Mouse (Mus musculus): ENCODE data around the gene Fzd4. TPM values are rescaled to one million over a fixed set of nuclear protein-coding genes. Genes with fewer than 3 reads are reported as not detected.

Fzd4 gene
- polyA plus RNA-seq, 1 experiment: 0.09 TPM

DNA sequence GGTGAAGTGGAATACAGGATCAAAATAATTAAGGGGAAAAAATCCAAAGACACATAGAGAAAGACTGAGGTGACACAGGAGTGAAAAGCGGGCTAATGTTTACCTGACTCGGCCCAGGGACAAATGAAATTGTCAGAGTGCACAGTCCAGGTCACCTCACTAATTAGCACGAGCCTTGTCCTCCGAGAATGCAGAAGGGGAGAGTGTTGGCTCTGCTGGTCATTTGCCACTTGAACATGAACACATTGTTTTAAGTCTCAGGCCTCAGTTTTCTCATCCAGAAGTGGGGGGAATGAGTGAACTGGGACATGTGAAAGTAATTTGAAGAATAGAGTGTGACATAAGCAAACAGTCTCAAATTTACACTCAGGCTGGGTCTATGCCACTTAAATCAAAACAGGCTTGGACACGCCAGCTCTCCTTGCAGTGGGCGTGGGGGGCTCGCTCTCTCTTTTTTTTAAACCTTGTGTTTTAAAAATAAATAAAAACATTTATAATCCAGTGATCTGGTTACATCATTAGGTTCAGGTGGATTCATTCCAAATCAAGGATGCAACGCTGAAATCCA lies 19.6 kb downstream of the Fzd4 start:
- Histone ChIP-seq H3K9me3 (no peaks in the 10 kb centered on the region), H3K27me3 (replicated peaks) (peaks cover 7% of the 10 kb centered on the region), H3K36me3 (replicated peaks; ENCODE audit: low read length) (no peaks in the 10 kb centered on the region), H3K4me3 (replicated peaks) (no peak overlapping the region), H3K4me1 (peaks cover 2% of the 10 kb centered on the region; the same call in 1 of the 2 replicates)
- TF ChIP-seq GATA1 (IDR thresholded peaks at IDR 0.05; ENCODE audit: borderline replicate concordance, low read length) (no peak), FLI1 (IDR thresholded peaks at IDR 0.05; ENCODE audit: low read length) (no peak)

DNA sequence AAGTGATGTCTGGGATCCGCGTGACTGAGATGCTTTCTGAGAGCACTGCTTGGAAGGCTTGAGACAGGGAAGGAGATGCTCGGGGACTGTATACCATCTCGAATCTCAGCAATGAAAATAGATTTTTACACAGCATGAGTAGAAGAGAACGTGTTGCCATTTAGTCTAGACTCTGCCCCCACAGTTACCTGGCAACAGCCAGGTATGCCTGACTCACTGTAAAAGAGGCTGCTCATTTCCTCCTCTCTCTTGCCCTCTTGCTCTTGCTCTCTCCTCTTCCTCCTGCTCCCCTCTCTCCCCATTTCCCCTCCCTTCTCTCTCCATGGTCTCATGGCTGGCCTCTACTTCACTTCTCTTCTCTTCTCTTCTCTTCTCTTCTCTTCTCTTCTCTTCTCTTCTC lies 20.5 kb downstream of the Fzd4 start:
- no peaks in the 10 kb centered on the region for H3K36me3 ChIP-seq (replicated peaks; ENCODE audit: low read length)
- H3K4me3 ChIP-seq (replicated peaks): no peak overlapping the region
- no peaks in the 10 kb centered on the region for H3K9me3 ChIP-seq
- peaks cover 7% of the 10 kb centered on the region for H3K27me3 ChIP-seq (replicated peaks)
- H3K4me1 ChIP-seq: no peaks in the 10 kb centered on the region
- TF ChIP-seq GATA1 (IDR thresholded peaks at IDR 0.05; ENCODE audit: borderline replicate concordance, low read length) (no peak), FLI1 (IDR thresholded peaks at IDR 0.05; ENCODE audit: low read length) (no peak)

DNA sequence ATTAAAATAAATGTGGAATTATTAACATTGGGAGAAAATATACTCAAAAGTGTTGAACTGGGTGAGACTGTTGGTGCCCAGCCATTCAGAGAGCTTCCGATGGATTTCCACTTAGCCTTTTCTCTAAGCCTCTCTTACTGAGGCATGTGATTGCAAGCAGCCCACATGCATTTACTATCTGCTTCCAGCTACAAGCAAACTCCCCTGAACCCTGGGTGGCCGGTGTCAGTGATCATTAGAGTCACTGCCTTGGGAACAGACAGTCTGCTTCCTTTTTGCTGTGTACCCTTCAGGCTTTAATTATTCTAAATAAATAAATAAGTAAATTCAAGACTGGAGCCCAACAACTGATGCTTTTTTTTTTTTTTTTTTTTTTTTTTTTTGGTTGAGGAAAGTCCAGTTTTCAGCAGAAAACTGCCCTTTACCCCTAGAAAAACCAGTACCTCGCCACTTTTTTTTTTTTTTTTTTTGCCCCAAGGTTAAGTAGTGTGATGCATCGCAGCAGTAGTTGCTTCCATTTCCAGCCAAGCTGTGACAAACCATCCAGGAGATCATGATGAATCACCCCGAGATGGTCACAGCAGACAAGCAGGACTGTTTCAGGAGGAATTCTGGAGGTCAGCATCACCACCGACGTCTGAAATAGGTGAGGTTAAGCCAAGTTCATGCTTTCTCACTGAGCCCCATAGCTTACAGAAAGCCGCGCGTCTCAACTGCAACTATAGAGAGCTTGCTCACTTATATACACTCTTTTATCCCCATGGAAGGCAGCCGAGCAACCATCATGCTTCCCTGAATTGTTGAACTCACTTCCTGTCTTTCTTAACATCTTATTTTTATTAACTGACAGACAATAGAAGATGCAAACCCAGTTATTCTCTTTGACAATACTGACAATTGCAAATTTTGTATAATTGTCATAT lies 21.9 kb downstream of the Fzd4 start:
- Histone ChIP-seq H3K4me1 (no peaks in the 10 kb centered on the region), H3K9me3 (no peaks in the 10 kb centered on the region), H3K36me3 (replicated peaks; ENCODE audit: low read length) (no peaks in the 10 kb centered on the region), H3K4me3 (replicated peaks) (no peak overlapping the region), H3K27me3 (replicated peaks) (peaks cover 7% of the 10 kb centered on the region)
- no peak for TF ChIP-seq GATA1 (IDR thresholded peaks at IDR 0.05; ENCODE audit: borderline replicate concordance, low read length)
- TF ChIP-seq FLI1 (IDR thresholded peaks at IDR 0.05; ENCODE audit: low read length): no peak

DNA sequence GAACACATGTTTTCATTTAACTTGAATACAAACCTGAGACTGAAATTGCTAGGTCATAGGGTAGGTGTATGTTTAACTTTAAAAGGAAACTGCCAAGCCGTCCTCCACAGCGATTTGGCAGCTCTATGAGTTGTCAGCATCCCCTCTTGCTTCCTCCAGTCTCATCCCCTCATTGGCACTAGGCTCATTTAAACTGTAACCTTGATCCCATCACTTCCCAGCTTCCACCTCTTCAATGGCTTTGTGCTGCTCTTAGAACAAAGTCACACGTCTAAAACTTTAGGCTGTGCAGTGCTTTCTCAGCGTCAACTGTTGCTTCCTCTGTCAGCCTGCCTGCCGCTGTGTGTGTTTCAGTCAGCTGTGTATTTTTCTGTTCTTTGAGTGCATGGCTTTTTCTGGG lies 22.9 kb downstream of the Fzd4 start:
- no peak for TF ChIP-seq GATA1 (IDR thresholded peaks at IDR 0.05; ENCODE audit: borderline replicate concordance, low read length)
- no peak for TF ChIP-seq FLI1 (IDR thresholded peaks at IDR 0.05; ENCODE audit: low read length)
- Histone ChIP-seq H3K27me3 (replicated peaks) (peaks cover 7% of the 10 kb centered on the region), H3K36me3 (replicated peaks; ENCODE audit: low read length) (no peaks in the 10 kb centered on the region), H3K4me3 (replicated peaks) (no peak overlapping the region), H3K9me3 (no peaks in the 10 kb centered on the region), H3K4me1 (no peaks in the 10 kb centered on the region)

DNA sequence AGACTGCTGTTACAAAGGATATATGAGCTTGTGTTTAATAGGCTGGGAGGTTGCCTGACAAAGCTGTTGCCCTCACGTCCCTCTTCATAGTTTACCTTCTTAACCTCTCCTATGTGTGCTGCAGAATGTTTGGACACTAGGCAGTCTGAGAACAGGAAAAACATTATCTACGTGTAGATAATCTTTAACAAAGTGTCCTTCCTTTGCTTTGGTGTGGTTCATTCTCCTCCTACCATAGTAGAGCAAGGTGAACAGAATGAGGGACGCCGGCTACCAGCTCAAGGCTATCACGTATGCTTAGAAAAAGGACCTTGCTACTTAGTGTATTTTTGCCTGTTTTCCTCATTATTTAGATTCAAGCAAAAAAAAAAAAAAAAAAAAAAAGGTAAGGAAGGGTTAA lies 24.6 kb downstream of the Fzd4 start:
- Histone ChIP-seq H3K27me3 (replicated peaks) (peaks cover 7% of the 10 kb centered on the region), H3K36me3 (replicated peaks; ENCODE audit: low read length) (no peaks in the 10 kb centered on the region), H3K4me3 (replicated peaks) (no peak overlapping the region), H3K9me3 (no peaks in the 10 kb centered on the region), H3K4me1 (no peaks in the 10 kb centered on the region)
- TF ChIP-seq FLI1 (IDR thresholded peaks at IDR 0.05; ENCODE audit: low read length) (no peak), GATA1 (IDR thresholded peaks at IDR 0.05; ENCODE audit: borderline replicate concordance, low read length) (no peak)

DNA sequence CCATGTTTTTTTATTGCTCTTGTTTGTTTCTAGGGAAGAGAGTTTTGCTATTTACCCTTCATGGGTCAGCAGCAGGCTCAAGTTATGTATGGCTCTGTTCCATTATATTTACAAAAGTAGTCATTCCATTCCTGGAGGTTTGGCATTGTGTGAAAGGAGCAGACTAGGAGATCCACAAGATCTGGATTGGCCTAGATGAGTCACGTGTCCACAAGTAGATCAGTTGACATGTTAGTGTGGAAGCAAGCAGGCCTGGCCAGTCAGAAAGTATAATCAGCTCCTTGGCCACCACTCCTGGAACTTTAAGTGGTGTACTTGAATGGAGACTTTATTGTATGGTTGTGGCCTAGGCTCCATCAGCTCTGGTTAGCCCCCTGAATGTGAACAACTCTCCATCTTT lies 25.2 kb downstream of the Fzd4 start:
- no peaks in the 10 kb centered on the region for H3K36me3 ChIP-seq (replicated peaks; ENCODE audit: low read length)
- no peaks in the 10 kb centered on the region for H3K9me3 ChIP-seq
- H3K4me3 ChIP-seq (replicated peaks): no peak overlapping the region
- H3K27me3 ChIP-seq (replicated peaks): peaks cover 5% of the 10 kb centered on the region
- no peak for TF ChIP-seq FLI1 (IDR thresholded peaks at IDR 0.05; ENCODE audit: low read length)
- TF ChIP-seq GATA1 (IDR thresholded peaks at IDR 0.05; ENCODE audit: borderline replicate concordance, low read length): no peak
- H3K4me1 ChIP-seq: no peaks in the 10 kb centered on the region

DNA sequence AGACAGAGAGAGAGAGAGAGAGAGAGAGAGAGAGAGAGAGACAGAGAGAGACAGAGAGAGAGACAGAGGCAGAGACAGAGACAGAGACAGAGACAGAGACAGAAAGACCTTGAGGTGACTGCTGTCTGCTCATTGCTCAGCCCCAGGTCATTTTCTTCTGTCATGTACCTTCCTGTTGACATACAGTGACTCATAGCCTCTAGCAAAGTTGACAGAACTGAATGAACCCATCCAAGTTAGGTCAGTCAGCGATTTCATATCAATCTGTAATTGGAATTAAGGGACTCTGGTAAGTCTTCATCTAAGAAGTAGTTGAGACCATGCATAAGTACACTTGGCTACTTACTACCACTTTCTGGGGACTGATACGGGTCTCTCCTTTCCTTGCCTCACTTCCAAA lies 27.0 kb downstream of the Fzd4 start:
- no peak for TF ChIP-seq FLI1 (IDR thresholded peaks at IDR 0.05; ENCODE audit: low read length)
- TF ChIP-seq GATA1 (IDR thresholded peaks at IDR 0.05; ENCODE audit: borderline replicate concordance, low read length): no peak
- H3K4me3 ChIP-seq (replicated peaks): no peak overlapping the region
- no peaks in the 10 kb centered on the region for H3K4me1 ChIP-seq
- no peaks in the 10 kb centered on the region for H3K36me3 ChIP-seq (replicated peaks; ENCODE audit: low read length)
- H3K9me3 ChIP-seq: no peaks in the 10 kb centered on the region
- H3K27me3 ChIP-seq (replicated peaks): peaks cover under 1% of the 10 kb centered on the region

DNA sequence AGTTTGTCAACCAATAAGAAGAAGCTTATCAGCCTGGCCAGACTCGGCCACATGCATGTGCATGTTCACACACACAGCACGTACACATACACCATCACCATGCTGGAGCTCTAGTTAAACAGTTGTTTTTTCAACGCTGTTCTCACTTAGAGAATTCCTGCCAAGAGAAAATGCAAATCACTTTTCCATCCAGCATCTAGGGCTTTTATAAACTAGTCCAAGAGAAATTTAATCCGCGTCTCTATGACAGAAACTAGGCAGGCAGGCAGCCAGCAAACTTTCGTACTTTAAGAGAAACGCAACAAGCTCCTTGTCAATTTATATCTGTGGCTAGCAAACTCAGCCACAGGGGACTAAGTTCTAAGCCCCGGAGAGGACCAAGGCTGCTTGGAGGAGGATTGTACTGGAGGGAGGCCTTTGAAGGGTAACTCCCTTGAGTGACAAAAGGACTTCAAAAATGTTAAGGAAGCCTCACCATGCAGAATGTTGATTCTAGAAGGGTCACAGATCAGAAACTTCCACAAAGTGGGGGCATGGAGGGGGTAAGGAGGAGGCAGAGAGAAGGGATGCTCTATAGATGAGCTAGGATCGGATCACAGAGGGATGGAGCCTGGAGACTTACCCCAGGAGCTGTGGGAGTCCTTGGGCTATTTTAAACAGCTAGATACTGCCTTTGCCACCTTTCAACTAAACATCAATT lies 29.2 kb downstream of the Fzd4 start:
- TF ChIP-seq GATA1 (IDR thresholded peaks at IDR 0.05; ENCODE audit: borderline replicate concordance, low read length) (no peak), FLI1 (IDR thresholded peaks at IDR 0.05; ENCODE audit: low read length) (no peak)
- Histone ChIP-seq H3K4me1 (no peaks in the 10 kb centered on the region), H3K27me3 (replicated peaks) (no peaks in the 10 kb centered on the region), H3K9me3 (no peaks in the 10 kb centered on the region), H3K36me3 (replicated peaks; ENCODE audit: low read length) (no peaks in the 10 kb centered on the region), H3K4me3 (replicated peaks) (no peak overlapping the region)

DNA sequence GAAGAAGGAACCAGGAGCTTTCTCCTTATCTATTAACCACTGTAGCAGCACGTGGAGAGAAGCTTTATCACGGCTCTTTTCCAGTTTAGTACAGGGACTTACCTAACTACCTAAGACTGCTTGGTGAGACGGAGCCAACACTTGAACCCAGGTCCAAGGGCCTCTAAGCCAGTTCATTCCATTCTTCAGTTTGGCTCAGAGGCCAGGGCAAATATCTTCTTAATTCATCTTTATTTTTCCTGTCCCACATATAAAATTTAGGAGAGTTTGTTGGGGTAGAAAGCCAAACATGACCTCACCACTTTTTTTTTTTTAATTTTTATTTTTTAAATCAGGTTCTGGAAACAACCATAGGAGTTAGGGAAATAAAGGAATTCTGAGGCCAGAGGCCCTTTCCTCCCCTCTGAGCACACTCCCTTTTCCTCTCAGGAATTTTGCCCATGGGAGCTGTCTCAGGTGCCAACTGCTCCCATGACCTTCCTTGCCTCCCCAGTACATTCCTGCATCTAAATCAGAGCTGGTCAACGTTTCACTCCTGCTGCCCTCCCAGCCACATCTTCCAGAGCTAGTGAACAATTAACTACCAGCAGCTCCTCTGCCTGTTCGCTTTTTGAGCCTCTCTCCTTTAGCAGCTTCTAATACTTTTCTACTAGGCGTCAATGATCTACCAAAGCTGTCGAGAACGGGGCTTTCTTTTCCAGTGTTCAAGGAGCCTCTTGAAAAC lies 29.9 kb downstream of the Fzd4 start:
- Histone ChIP-seq H3K36me3 (replicated peaks; ENCODE audit: low read length) (no peaks in the 10 kb centered on the region), H3K27me3 (replicated peaks) (no peaks in the 10 kb centered on the region), H3K9me3 (no peaks in the 10 kb centered on the region), H3K4me1 (no peaks in the 10 kb centered on the region), H3K4me3 (replicated peaks) (no peak overlapping the region)
- TF ChIP-seq GATA1 (IDR thresholded peaks at IDR 0.05; ENCODE audit: borderline replicate concordance, low read length): no peak
